Mouse (Mus musculus) hindbrain, embryonic 16.5 days (tissue): ENCODE measurements around the gene Eid1. TPM values are rescaled to one million over a fixed set of nuclear protein-coding genes. Genes with fewer than 3 reads are reported as not detected.
A peak's percentile ranks its signal among the peaks of the same experiment; 100 is the strongest.

Experiments used
- ATAC-seq: fragments of 200-750 bp; cut with Nextera tagmentation; 2 replicates; pipeline ENCODE4 v1.8.0; 2017; ENCODE audit warnings: moderate TSS enrichment, moderate library complexity
- H3K27ac ChIP-seq: fragments of 300-500 bp; sonication (generic); 2 replicates; pipeline ENCODE4 v1.5.1; 2014; ENCODE audit warnings: low read depth, mild to moderate bottlenecking, control low read depth, low read length, moderate library complexity
- H3K27me3 ChIP-seq: fragments of 300-500 bp; sonication (generic); replicated peaks from 2 replicates; pipeline ENCODE4 v1.6.1; 2014; ENCODE audit warnings: low read length; ENCODE audit not compliant: control insufficient read depth, insufficient read depth
- H3K36me3 ChIP-seq: fragments of 300-500 bp; sonication (generic); 2 replicates; pipeline ENCODE4 v1.6.1; 2014; ENCODE audit warnings: mild to moderate bottlenecking, low read length, moderate library complexity, mixed read lengths; ENCODE audit not compliant: control insufficient read depth, insufficient read depth
- H3K4me1 ChIP-seq: fragments of 300-500 bp; sonication (generic); 2 replicates; pipeline ENCODE4 v1.6.1; 2014; ENCODE audit warnings: low read depth, low read length; ENCODE audit not compliant: control insufficient read depth, insufficient read depth
- H3K4me2 ChIP-seq: fragments of 300-500 bp; sonication (generic); 2 replicates; pipeline ENCODE4 v1.6.1; 2014; ENCODE audit warnings: mild to moderate bottlenecking, low read length, control low read depth, moderate library complexity
- H3K4me3 ChIP-seq: fragments of 300-500 bp; sonication (generic); 2 replicates; pipeline ENCODE4 v1.5.1; 2014; ENCODE audit warnings: mild to moderate bottlenecking, low read length, control low read depth, moderate library complexity
- H3K9ac ChIP-seq: fragments of 300-500 bp; sonication (generic); 2 replicates; pipeline ENCODE4 v1.6.1; 2014; ENCODE audit warnings: low read depth, mild to moderate bottlenecking, control low read depth, low read length, moderate library complexity
- H3K9me3 ChIP-seq: fragments of 300-500 bp; sonication (generic); 2 replicates; pipeline ENCODE4 v1.6.1; 2014; ENCODE audit warnings: mild to moderate bottlenecking, low read length, moderate library complexity; ENCODE audit not compliant: control insufficient read depth
- WGBS: fragments of 180-500 bp; shearing (Covaris S2); extraction: QIAGEN DNeasy Blood & Tissue Kit; methylation state at CpG from one replicate; pipeline ENCODE4 v1.1.7; 2014; 5-methylcytosine and 5-hydroxymethylcytosine counted together
- polyA plus RNA-seq: library from polyadenylated mRNA; unstranded; fragments of >200 nt; fragmentation: Nextera tagmentation; extraction: Ambion mirVana; gene quantifications from 2 replicates; pipeline ENCODE4 v1.2.1, GENCODE M21; 2015

Gene Eid1
- polyA plus RNA-seq, 1 experiment from 2014 or later = 390 TPM

- Histone ChIP-seq H3K9ac (no peak overlapping the region), H3K36me3 (no peaks in the 10 kb centered on the region), H3K9me3 (no peaks in the 10 kb centered on the region), H3K4me3 (no peak overlapping the region), H3K27me3 (no peaks in the 10 kb centered on the region), H3K4me2 (no peak overlapping the region), H3K4me1 (peaks cover 5% of the 10 kb centered on the region), H3K27ac (no peak overlapping the region)
- ATAC-seq = no peak
- 93% methylated on average over 5 of the region's 5 CpGs for WGBS
Measured at GRCm38 (mm10) chr2:125665213-125665612, 7.7 kb upstream of the Eid1 start.

GRCm38 (mm10) chr2:125665909-125666308 is 7.0 kb upstream of the Eid1 start:
- no peaks in the 10 kb centered on the region for H3K36me3 ChIP-seq
- H3K27me3 ChIP-seq = no peaks in the 10 kb centered on the region
- 90% methylated on average over 4 of the region's 4 CpGs for WGBS
- no peak overlapping the region for H3K27ac ChIP-seq
- H3K9ac ChIP-seq = no peak overlapping the region
- H3K4me3 ChIP-seq = no peak overlapping the region
- no peak overlapping the region for H3K4me2 ChIP-seq
- no peaks in the 10 kb centered on the region for H3K4me1 ChIP-seq
- no peaks in the 10 kb centered on the region for H3K9me3 ChIP-seq
- no peak for ATAC-seq

- H3K9ac ChIP-seq = no peak overlapping the region
- ATAC-seq = no peak
Measured at GRCm38 (mm10) chr2:125666668-125667067, 6.2 kb upstream of the Eid1 start.

GRCm38 (mm10) chr2:125667184-125667583 is 5.7 kb upstream of the Eid1 start:
- Histone ChIP-seq H3K4me2 (no peak overlapping the region), H3K4me1 (no peaks in the 10 kb centered on the region), H3K27me3 (no peaks in the 10 kb centered on the region), H3K27ac (no peak overlapping the region), H3K4me3 (no peak overlapping the region), H3K9ac (no peak overlapping the region), H3K36me3 (no peaks in the 10 kb centered on the region), H3K9me3 (no peaks in the 10 kb centered on the region)
- ATAC-seq = no peak
- 65% methylated on average over 5 of the region's 5 CpGs for WGBS

More at GRCm38 (mm10) chr2:125666668-125667067, 6.2 kb upstream of the Eid1 start:
- Histone ChIP-seq H3K27ac (no peak overlapping the region), H3K9me3 (no peaks in the 10 kb centered on the region), H3K4me3 (no peak overlapping the region), H3K27me3 (no peaks in the 10 kb centered on the region), H3K4me2 (no peak overlapping the region), H3K36me3 (no peaks in the 10 kb centered on the region), H3K4me1 (no peaks in the 10 kb centered on the region)
- 79% methylated on average over 4 of the region's 4 CpGs for WGBS

DNA sequence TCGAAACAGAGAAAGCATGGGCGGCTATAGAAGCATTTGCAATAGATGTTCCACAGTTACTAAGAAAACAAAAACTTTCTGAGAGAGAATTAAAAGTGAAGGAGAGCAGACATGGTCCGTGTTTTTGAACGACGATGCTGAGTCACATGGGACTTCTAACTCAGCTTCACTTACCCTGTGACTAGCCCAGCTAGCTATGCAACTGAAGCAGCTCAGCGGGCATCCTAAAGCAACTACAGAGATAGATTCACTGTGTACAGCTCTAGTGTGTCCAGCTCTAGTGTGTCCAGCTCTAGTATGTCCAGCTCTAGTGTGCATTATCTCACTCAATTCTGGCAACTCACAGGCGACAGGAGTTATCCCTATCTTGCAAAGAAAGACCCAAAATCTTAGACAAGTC is 5.2 kb upstream of the Eid1 start:
- Histone ChIP-seq H3K36me3 (no peaks in the 10 kb centered on the region), H3K9ac (no peak overlapping the region), H3K27ac (no peak overlapping the region), H3K4me3 (no peak overlapping the region), H3K9me3 (no peaks in the 10 kb centered on the region), H3K4me1 (no peaks in the 10 kb centered on the region), H3K27me3 (no peaks in the 10 kb centered on the region), H3K4me2 (no peak overlapping the region)
- WGBS = 93% methylated on average over 7 of the region's 7 CpGs
- no peak for ATAC-seq

GRCm38 (mm10) chr2:125670846-125671245 is 2.0 kb upstream of the Eid1 start:
- Histone ChIP-seq H3K4me3 (no peak overlapping the region), H3K27ac (no peak overlapping the region), H3K4me1 (peaks cover 10% of the 10 kb centered on the region), H3K27me3 (no peaks in the 10 kb centered on the region), H3K36me3 (no peaks in the 10 kb centered on the region), H3K9ac (no peak overlapping the region), H3K4me2 (no peak overlapping the region), H3K9me3 (no peaks in the 10 kb centered on the region)
- no peak for ATAC-seq
- WGBS = 64% methylated on average over 1 of the region's 1 CpGs

DNA sequence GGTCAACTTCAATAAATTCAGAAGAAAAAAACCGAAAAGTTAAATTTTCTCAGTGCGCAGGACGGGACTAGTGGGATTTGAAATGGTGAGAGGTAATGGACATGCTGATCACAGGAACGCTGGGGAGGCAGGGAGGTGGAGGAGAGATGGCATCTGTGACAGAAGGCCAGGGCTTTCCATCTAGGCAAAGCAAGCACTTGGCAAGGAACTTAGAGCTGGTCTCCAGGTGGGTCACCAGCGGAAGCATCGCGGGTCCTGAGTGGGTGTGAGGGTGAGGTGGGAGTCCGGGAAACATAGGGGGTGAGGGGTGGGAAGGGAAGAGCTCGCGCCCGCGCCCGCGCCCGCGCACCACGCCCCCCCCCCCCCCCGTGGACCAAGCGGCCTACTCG is 333 bp upstream of the Eid1 start:
- ATAC-seq = no peak; the same call in 1 of the 2 replicates
- Histone ChIP-seq H3K9me3 (no peaks in the 10 kb centered on the region), H3K4me2 (peak overlapping the region; percentile 69), H3K36me3 (no peaks in the 10 kb centered on the region), H3K27me3 (no peaks in the 10 kb centered on the region), H3K4me1 (peaks cover 10% of the 10 kb centered on the region), H3K4me3 (peak overlapping the region; percentile 56), H3K27ac (peak overlapping the region; percentile 84), H3K9ac (peak overlapping the region; percentile 81)
- WGBS = 28% methylated on average over 7 of the region's 20 CpGs

DNA sequence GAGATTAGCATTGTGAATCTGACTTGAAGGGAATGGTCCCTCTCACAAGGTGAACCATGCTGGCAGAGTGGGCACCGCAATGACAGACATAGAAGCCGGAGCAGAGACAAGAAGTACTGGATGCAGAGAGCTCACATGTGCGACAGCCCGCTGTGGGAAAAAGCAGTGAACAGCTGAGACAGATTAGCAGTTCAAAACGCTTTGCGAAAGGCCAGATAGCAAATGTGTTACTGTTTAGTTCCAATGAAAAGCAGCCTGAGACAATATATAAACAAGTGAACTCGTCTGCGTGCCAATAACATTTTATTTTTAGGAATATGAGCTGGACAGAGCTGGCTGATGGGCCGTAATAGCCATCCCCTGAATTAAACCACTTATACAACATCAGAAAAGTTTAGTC is 8.9 kb downstream of the Eid1 start:
- Histone ChIP-seq H3K4me3 (no peak overlapping the region), H3K4me1 (no peaks in the 10 kb centered on the region), H3K9me3 (no peaks in the 10 kb centered on the region), H3K4me2 (no peak overlapping the region), H3K9ac (no peak overlapping the region), H3K27ac (no peak overlapping the region), H3K36me3 (no peaks in the 10 kb centered on the region), H3K27me3 (no peaks in the 10 kb centered on the region)
- no peak for ATAC-seq
- WGBS = 85% methylated on average over 9 of the region's 9 CpGs

DNA sequence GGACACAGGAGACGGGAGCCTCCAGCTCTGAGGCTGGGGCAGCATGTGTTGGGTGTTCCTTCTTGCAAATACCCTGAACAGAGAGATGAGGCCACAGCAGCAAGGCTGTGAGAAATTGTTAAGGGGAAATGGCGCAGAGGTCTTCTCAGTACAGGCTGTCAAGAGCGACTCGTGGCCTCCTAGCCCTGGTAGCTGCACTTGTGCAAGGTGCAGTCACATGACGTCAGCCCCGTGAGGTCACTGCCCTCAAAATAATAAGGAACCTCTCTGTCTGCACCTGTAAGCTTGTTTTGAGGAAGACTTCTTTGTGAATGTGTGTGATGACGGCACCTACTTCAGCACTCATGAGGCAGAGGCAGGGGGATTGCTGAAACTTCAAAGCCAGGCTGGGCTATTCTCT is 11.0 kb downstream of the Eid1 start:
- Histone ChIP-seq H3K36me3 (no peaks in the 10 kb centered on the region), H3K27ac (no peak overlapping the region)
- no peak for ATAC-seq

More for the DNA sequence above, 11.0 kb downstream of the Eid1 start:
- Histone ChIP-seq H3K4me2 (no peak overlapping the region), H3K9ac (no peak overlapping the region), H3K4me3 (no peak overlapping the region), H3K4me1 (no peaks in the 10 kb centered on the region), H3K27me3 (no peaks in the 10 kb centered on the region), H3K9me3 (no peaks in the 10 kb centered on the region)
- WGBS = 86% methylated on average over 7 of the region's 7 CpGs
